Mouse (Mus musculus) liver, adult 2 months (tissue): ENCODE data around the gene Ier2. TPM values are rescaled to one million over a fixed set of nuclear protein-coding genes. Genes with fewer than 3 reads are reported as not detected.

Experiments used
- DNase-seq: peaks from one replicate; pipeline ENCODE4 v3.0.0-alpha.2; 2011; ENCODE audit warnings: low read depth, low spot score; ENCODE audit errors: extremely low read depth
- H3K27ac ChIP-seq: fragments of 200-500 bp; replicated peaks from 2 replicates; pipeline ENCODE4 v1.5.1; 2012; ENCODE audit warnings: low read depth, mild to moderate bottlenecking, control low read depth, inconsistent platforms, low read length; ENCODE audit not compliant: insufficient read depth
- H3K27me3 ChIP-seq: fragments of 200-500 bp; 2 replicates; pipeline ENCODE4 v1.6.1; 2012; ENCODE audit warnings: mild to moderate bottlenecking, moderate library complexity, low read length, inconsistent platforms; ENCODE audit not compliant: control insufficient read depth, insufficient read depth
- H3K36me3 ChIP-seq: fragments of 200-500 bp; 2 replicates; pipeline ENCODE4 v1.6.1; 2012; ENCODE audit warnings: low read length, inconsistent platforms; ENCODE audit not compliant: control insufficient read depth, insufficient read depth
- H3K4me1 ChIP-seq: fragments of 200-500 bp; 2 replicates; pipeline ENCODE4 v1.6.1; 2011; ENCODE audit warnings: low read length; ENCODE audit not compliant: control insufficient read depth, insufficient read depth
- H3K4me3 ChIP-seq: fragments of 200-500 bp; 2 replicates; pipeline ENCODE4 v1.5.1; 2011; ENCODE audit warnings: low read depth, mild to moderate bottlenecking, control low read depth, low read length, moderate library complexity; ENCODE audit not compliant: insufficient read depth
- H3K79me2 ChIP-seq: fragments of 200-500 bp; 2 replicates; pipeline ENCODE4 v1.6.1; 2012; ENCODE audit warnings: inconsistent platforms, mild to moderate bottlenecking, low read length, moderate library complexity; ENCODE audit not compliant: control insufficient read depth, insufficient read depth
- H3K9ac ChIP-seq: fragments of 200-500 bp; 2 replicates; pipeline ENCODE4 v1.6.1; 2012; ENCODE audit warnings: low read depth, mild to moderate bottlenecking, control low read depth, inconsistent platforms, low read length
- CTCF ChIP-seq: fragments of 200-500 bp; IDR thresholded peaks from 2 replicates; pipeline ENCODE4 v1.5.1; 2011; ENCODE audit warnings: low read depth, low read length, control low read depth
- POLR2A ChIP-seq: fragments of 200-500 bp; IDR thresholded peaks from 2 replicates; pipeline ENCODE4 v1.6.1; 2011; ENCODE audit warnings: low read length, control low read depth; ENCODE audit not compliant: insufficient read depth; ENCODE audit errors: extremely low read depth
- WGBS: fragments of 180-500 bp; shearing (Covaris S2); methylation state at CpG from one replicate; pipeline ENCODE4 v1.1.7; 2018; 5-methylcytosine and 5-hydroxymethylcytosine counted together
- polyA plus RNA-seq: library from polyadenylated mRNA; depleted of rRNA; stranded (reverse); fragments of >200 nt; gene quantifications from 2 replicates; pipeline ENCODE4 v1.2.3, GENCODE M21; 2012; rRNA removed
- total RNA-seq: library from RNA; depleted of rRNA; stranded (reverse); fragments of >200 nt; gene quantifications from 2 replicates; pipeline ENCODE4 v1.2.3, GENCODE M21; 2014; rRNA removed

Ier2 gene
- total and polyA plus RNA-seq, 2 experiments: 12.0 to 13.1 TPM

GRCm38 (mm10) chr8:84614512-84615223 lies 48.0 kb downstream of the Ier2 start:
- H3K27me3 ChIP-seq: no peaks in the 10 kb centered on the region
- no peak overlapping the region for H3K9ac ChIP-seq
- 41% methylated on average over 16 of the region's 16 CpGs for whole genome bisulfite sequencing
- no peaks in the 10 kb centered on the region for H3K36me3 ChIP-seq
- TF ChIP-seq POLR2A (no peak), CTCF (peak; percentile 32; the same call in 1 of the 2 replicates)
- H3K27ac ChIP-seq: no peak overlapping the region
- H3K4me3 ChIP-seq: no peak overlapping the region
- DNase-seq: peak; percentile 25
- H3K4me1 ChIP-seq: no peaks in the 10 kb centered on the region
- H3K79me2 ChIP-seq: no peaks in the 10 kb centered on the region

Other genes starting within 250 kb of the Ier2 start
- gene Trmt1, start 23.5 kb upstream of the Ier2 start, total RNA-seq: 20.7 and 27.3 TPM in 2 replicates
- 44.6 and 58.6 TPM in 2 replicates for gene Trmt1, start 23.5 kb upstream of the Ier2 start, polyA plus RNA-seq
- 5.3 and 8.0 TPM in 2 replicates for gene Nacc1, start 25.0 kb upstream of the Ier2 start, total RNA-seq
- gene Nacc1, start 25.0 kb upstream of the Ier2 start, polyA plus RNA-seq: 31.0 and 32.6 TPM in 2 replicates
- 0.18 and 0.47 TPM in 2 replicates for gene Lyl1, start 38.6 kb upstream of the Ier2 start, total RNA-seq
- gene Lyl1, start 38.6 kb upstream of the Ier2 start, polyA plus RNA-seq: 0.71 and 1.3 TPM in 2 replicates
- not detected in 2 replicates for gene G430095P16Rik, start 60.2 kb upstream of the Ier2 start, total RNA-seq
- gene G430095P16Rik, start 60.2 kb upstream of the Ier2 start, polyA plus RNA-seq: 0.19 TPM in 1 of 2 replicates, not detected in the other
- gene Nfix, start 137.5 kb upstream of the Ier2 start, total RNA-seq: 20.7 and 27.5 TPM in 2 replicates
- gene Nfix, start 137.5 kb upstream of the Ier2 start, polyA plus RNA-seq: 32.9 and 34.4 TPM in 2 replicates
- gene Dand5, start 160.0 kb upstream of the Ier2 start, total RNA-seq: 0.94 and 1.8 TPM in 2 replicates
- 2.0 and 2.6 TPM in 2 replicates for gene Dand5, start 160.0 kb upstream of the Ier2 start, polyA plus RNA-seq
- 26.7 and 28.1 TPM in 2 replicates for gene Gadd45gip1, start 168.7 kb upstream of the Ier2 start, total RNA-seq
- gene Gadd45gip1, start 168.7 kb upstream of the Ier2 start, polyA plus RNA-seq: 29.8 and 34.2 TPM in 2 replicates
- 28.2 and 40.7 TPM in 2 replicates for gene Rad23a, start 177.8 kb upstream of the Ier2 start, total RNA-seq
- gene Rad23a, start 177.8 kb upstream of the Ier2 start, polyA plus RNA-seq: 52.0 and 68.4 TPM in 2 replicates
- 411 and 458 TPM in 2 replicates for gene Calr, start 184.1 kb upstream of the Ier2 start, total RNA-seq
- 308 and 349 TPM in 2 replicates for gene Calr, start 184.1 kb upstream of the Ier2 start, polyA plus RNA-seq
- gene Farsa, start 194.1 kb upstream of the Ier2 start, total RNA-seq: 11.0 and 13.6 TPM in 2 replicates
- 24.1 and 32.4 TPM in 2 replicates for gene Farsa, start 194.1 kb upstream of the Ier2 start, polyA plus RNA-seq
- 1.1 and 1.6 TPM in 2 replicates for gene Syce2, start 209.3 kb upstream of the Ier2 start, total RNA-seq
- gene Syce2, start 209.3 kb upstream of the Ier2 start, polyA plus RNA-seq: 0.92 and 1.0 TPM in 2 replicates
- 461 and 560 TPM in 2 replicates for gene Gcdh, start 231.1 kb upstream of the Ier2 start, total RNA-seq
- gene Gcdh, start 231.1 kb upstream of the Ier2 start, polyA plus RNA-seq: 1,882 and 2,081 TPM in 2 replicates
- gene Klf1, start 239.1 kb upstream of the Ier2 start, total RNA-seq: 4.8 and 5.8 TPM in 2 replicates
- gene Klf1, start 239.1 kb upstream of the Ier2 start, polyA plus RNA-seq: 5.2 and 6.6 TPM in 2 replicates
- gene Dnase2a, start 245.7 kb upstream of the Ier2 start, total RNA-seq: 13.0 and 16.1 TPM in 2 replicates
- gene Dnase2a, start 245.7 kb upstream of the Ier2 start, polyA plus RNA-seq: 16.1 and 20.0 TPM in 2 replicates